Comparison of ENCODE assay signal across 18 mouse cellular contexts in genomic region chr15:96774664-96775063, GRCm38 (mm10).
DNase-seq lines count a peak whose midpoint lies in the region; ATAC-seq and TF ChIP-seq lines count a peak whose summit lies in the region.
"Had no signal": no experiment of that assay in that cellular context is flagged by ENCODE, and none has a peak within 500 bp of the region (broad histone marks: within the 10 kb centered on the region; RNA-seq: fewer than 3 reads in every experiment).

No protein-coding gene starts in this region.

- no peak for TF ChIP-seq EP300 in liver, postnatal 0 days (IDR thresholded peaks at IDR 0.05; ENCODE audit: low read depth)

- 85% methylated on average over 6 of the region's 6 CpGs for WGBS in forebrain, embryonic 15.5 days
- 89% methylated on average over 6 of the region's 6 CpGs for WGBS in forebrain, embryonic 14.5 days
- 71% methylated on average over 6 of the region's 6 CpGs for WGBS in heart, embryonic 15.5 days
- WGBS in liver, postnatal 0 days (ENCODE audit: insufficient replicate concordance) = 51% methylated on average over 6 of the region's 6 CpGs

- ATAC-seq in forebrain, embryonic 15.5 days (replicated peaks) = no peak
- no peak for ATAC-seq in forebrain, embryonic 14.5 days
- ATAC-seq in heart, embryonic 15.5 days (replicated peaks; ENCODE audit: insufficient number of reproducible peaks, insufficient read depth, low FRiP score, low read depth) = no peak
- ATAC-seq in liver, postnatal 0 days = no peak
- ATAC-seq: forebrain, postnatal 0 days had no signal

- no peak overlapping the region for H3K9ac ChIP-seq in forebrain, embryonic 15.5 days (replicated peaks)
- H3K9ac ChIP-seq in forebrain, embryonic 14.5 days (ENCODE audit: low read length) = no peak overlapping the region
- H3K9ac ChIP-seq in heart, embryonic 15.5 days = no peak overlapping the region
- H3K9ac ChIP-seq in liver, postnatal 0 days (replicated peaks) = no peak overlapping the region
- H3K9ac ChIP-seq: forebrain, postnatal 0 days; liver, embryonic 14.5 days; neural tube, embryonic 15.5 days had no signal

- H3K27me3 ChIP-seq in forebrain, embryonic 15.5 days = no peaks in the 10 kb centered on the region
- H3K27me3 ChIP-seq in forebrain, embryonic 14.5 days (replicated peaks; ENCODE audit: control insufficient read depth, insufficient read depth, low read length) = no peaks in the 10 kb centered on the region
- H3K27me3 ChIP-seq in heart, embryonic 15.5 days = no peaks in the 10 kb centered on the region
- no peaks in the 10 kb centered on the region for H3K27me3 ChIP-seq in liver, postnatal 0 days (ENCODE audit: insufficient read depth, low read length)
- H3K27me3 ChIP-seq: neural tube, embryonic 15.5 days had no signal

- no peak overlapping the region for H3K4me2 ChIP-seq in forebrain, embryonic 15.5 days (replicated peaks)
- H3K4me2 ChIP-seq in forebrain, embryonic 14.5 days (ENCODE audit: low read length) = no peak overlapping the region
- H3K4me2 ChIP-seq in heart, embryonic 15.5 days = no peak overlapping the region
- H3K4me2 ChIP-seq in liver, postnatal 0 days (ENCODE audit: low read depth, low read length) = 0 out of 2 replicates have a peak overlapping the region, but pooled peaks have one; percentile 4
- H3K4me2 ChIP-seq: neural tube, embryonic 15.5 days had no signal

- no peak for DNase-seq in forebrain, embryonic 14.5 days (ENCODE audit: low spot score)
- DNase-seq in heart, adult 11 months = no peak
- no peak for DNase-seq in liver, postnatal 0 days
- no peak for DNase-seq in liver
- peak; percentile 27 for DNase-seq in mesoderm, embryonic 11.5 days (ENCODE audit: low read depth, low spot score)
- no peak for DNase-seq in left cerebral cortex, adult 9 months (ENCODE audit: low spot score in 2 of 2)
- DNase-seq: cerebellum, adult 9-11 months; forebrain, postnatal 0 days; layer of hippocampus, postnatal 36 days; left cerebral cortex, postnatal 4 days; midbrain, embryonic 14.5 days; thymus, adult 2 months had no signal

- H3K36me3 ChIP-seq in forebrain, embryonic 15.5 days = no peaks in the 10 kb centered on the region
- H3K36me3 ChIP-seq in forebrain, embryonic 14.5 days (ENCODE audit: control insufficient read depth, insufficient read depth, low read length) = no peaks in the 10 kb centered on the region
- H3K36me3 ChIP-seq in heart, embryonic 15.5 days = no peaks in the 10 kb centered on the region
- H3K36me3 ChIP-seq in liver, postnatal 0 days (replicated peaks; ENCODE audit: insufficient read depth, low read length) = no peaks in the 10 kb centered on the region
- H3K36me3 ChIP-seq: neural tube, embryonic 15.5 days had no signal

- no peaks in the 10 kb centered on the region for H3K4me1 ChIP-seq in forebrain, embryonic 15.5 days
- no peaks in the 10 kb centered on the region for H3K4me1 ChIP-seq in forebrain, embryonic 14.5 days (ENCODE audit: control insufficient read depth, insufficient read depth, low read length)
- H3K4me1 ChIP-seq in heart, embryonic 15.5 days (replicated peaks) = peaks cover 45% of the 10 kb centered on the region
- H3K4me1 ChIP-seq in liver, postnatal 0 days (ENCODE audit: insufficient read depth) = peaks cover 25% of the 10 kb centered on the region

- no peak overlapping the region for H3K4me3 ChIP-seq in forebrain, embryonic 15.5 days
- H3K4me3 ChIP-seq in forebrain, embryonic 14.5 days (ENCODE audit: low read depth, low read length) = no peak overlapping the region
- H3K4me3 ChIP-seq in heart, embryonic 15.5 days = no peak overlapping the region
- no peak overlapping the region for H3K4me3 ChIP-seq in liver, postnatal 0 days (ENCODE audit: low read depth, low read length)
- H3K4me3 ChIP-seq: erythroblast, embryonic 14.5 days; myocyte; neural tube, embryonic 15.5 days had no signal

- no peaks in the 10 kb centered on the region for H3K9me3 ChIP-seq in forebrain, embryonic 15.5 days
- no peaks in the 10 kb centered on the region for H3K9me3 ChIP-seq in forebrain, embryonic 14.5 days (replicated peaks; ENCODE audit: control insufficient read depth, low read length)
- H3K9me3 ChIP-seq in heart, embryonic 15.5 days (replicated peaks) = no peaks in the 10 kb centered on the region
- H3K9me3 ChIP-seq in liver, postnatal 0 days (ENCODE audit: low read length) = no peaks in the 10 kb centered on the region
- H3K9me3 ChIP-seq: neural tube, embryonic 15.5 days had no signal

- 0 out of 2 replicates have a peak overlapping the region, but pooled peaks have one; percentile 27 for H3K27ac ChIP-seq in forebrain, embryonic 15.5 days (replicated peaks)
- H3K27ac ChIP-seq in forebrain, embryonic 14.5 days (ENCODE audit: low read depth, low read length) = no peak overlapping the region
- peak overlapping the region; percentile 86 for H3K27ac ChIP-seq in heart, embryonic 15.5 days
- no peak overlapping the region for H3K27ac ChIP-seq in liver, postnatal 0 days (ENCODE audit: low read depth)
- H3K27ac ChIP-seq: liver, embryonic 14.5 days; neural tube, embryonic 15.5 days had no signal

- no peak for TF ChIP-seq CTCF in liver, postnatal 0 days (IDR thresholded peaks at IDR 0.05; ENCODE audit: low read depth)

Comparison
In these comparisons a context has a peak if more than half of its experiments do, and no peak if none do; other contexts are left out.
1. H3K27ac ChIP-seq: peak in forebrain, embryonic 15.5 days (single experiment) and heart, embryonic 15.5 days (single experiment); none in forebrain, embryonic 14.5 days (single experiment) and liver, postnatal 0 days (single experiment).